Mouse (Mus musculus): ENCODE results near the gene Rnf217. TPM values are rescaled to one million over a fixed set of nuclear protein-coding genes. Genes with fewer than 3 reads are reported as not detected.

The Rnf217 gene
- total RNA-seq, 2 experiments from 2014 or later: 20.0 to 20.5 TPM

GRCm38 (mm10) chr10:31555433-31555960 lies 53.5 kb downstream of the Rnf217 start:
- DNase-seq (ENCODE audit: low spot score in 2 of 2): no peak

- no peak for DNase-seq (ENCODE audit: low spot score in 2 of 2)
Observed at GRCm38 (mm10) chr10:31553302-31553701, 55.7 kb downstream of the Rnf217 start.

- no peak for DNase-seq (ENCODE audit: low spot score in 2 of 2)
Observed at GRCm38 (mm10) chr10:31551850-31552249, 57.1 kb downstream of the Rnf217 start.

GRCm38 (mm10) chr10:31551362-31551761 lies 57.6 kb downstream of the Rnf217 start:
- DNase-seq (ENCODE audit: low spot score in 2 of 2): no peak

- DNase-seq (ENCODE audit: low spot score in 2 of 2): no peak
Observed at GRCm38 (mm10) chr10:31547156-31547555, 61.8 kb downstream of the Rnf217 start.

- no peak for DNase-seq (ENCODE audit: low spot score in 2 of 2)
Observed at GRCm38 (mm10) chr10:31544149-31544942, 64.6 kb downstream of the Rnf217 start.

- no peak for DNase-seq (ENCODE audit: low spot score in 2 of 2)
Observed at GRCm38 (mm10) chr10:31540518-31540917, 68.5 kb downstream of the Rnf217 start.

- DNase-seq (ENCODE audit: low spot score in 2 of 2): no peak
Observed at GRCm38 (mm10) chr10:31539351-31539750, 69.6 kb downstream of the Rnf217 start.

- DNase-seq (ENCODE audit: low spot score in 2 of 2): no peak
Observed at GRCm38 (mm10) chr10:31538721-31539120, 70.3 kb downstream of the Rnf217 start.

- no peak for DNase-seq (ENCODE audit: low spot score in 2 of 2)
Observed at GRCm38 (mm10) chr10:31538243-31538642, 70.7 kb downstream of the Rnf217 start.

- DNase-seq (ENCODE audit: low spot score in 2 of 2): no peak
Observed at GRCm38 (mm10) chr10:31537213-31537612, 71.8 kb downstream of the Rnf217 start.

GRCm38 (mm10) chr10:31535046-31535445 lies 73.9 kb downstream of the Rnf217 start:
- DNase-seq (ENCODE audit: low spot score in 2 of 2): no peak

GRCm38 (mm10) chr10:31533270-31533826 lies 75.6 kb downstream of the Rnf217 start:
- no peak for DNase-seq (ENCODE audit: low spot score in 2 of 2)

GRCm38 (mm10) chr10:31532782-31533181 lies 76.2 kb downstream of the Rnf217 start:
- no peak for DNase-seq (ENCODE audit: low spot score in 2 of 2)

GRCm38 (mm10) chr10:31528297-31528984 lies 80.5 kb downstream of the Rnf217 start:
- DNase-seq (ENCODE audit: low spot score in 2 of 2): no peak

- no peak for DNase-seq (ENCODE audit: low spot score in 2 of 2)
Observed at GRCm38 (mm10) chr10:31525705-31526104, 83.3 kb downstream of the Rnf217 start.

GRCm38 (mm10) chr10:31519420-31519819 lies 89.6 kb downstream of the Rnf217 start:
- peak in 1 of 2 experiments; percentile 16 for DNase-seq (ENCODE audit: low spot score in 2 of 2)

GRCm38 (mm10) chr10:31518210-31518609 lies 90.8 kb downstream of the Rnf217 start:
- DNase-seq (ENCODE audit: low spot score in 2 of 2): no peak

- no peak for DNase-seq (ENCODE audit: low spot score in 2 of 2)
Observed at GRCm38 (mm10) chr10:31517192-31517591, 91.8 kb downstream of the Rnf217 start.

GRCm38 (mm10) chr10:31515897-31516296 lies 93.1 kb downstream of the Rnf217 start:
- DNase-seq (ENCODE audit: low spot score in 2 of 2): no peak

- peak in 1 of 2 experiments; percentile 35 for DNase-seq (ENCODE audit: low spot score in 2 of 2)
Observed at GRCm38 (mm10) chr10:31504134-31504551, 104.8 kb downstream of the Rnf217 start.
